Mouse (Mus musculus): ENCODE data around the gene Clic4. TPM values are rescaled to one million over a fixed set of nuclear protein-coding genes. Genes with fewer than 3 reads are reported as not detected.

Gene Clic4
- total and polyA plus RNA-seq, 3 experiments: 148 to 249 (median 248) TPM

- H3K36me3 ChIP-seq (ENCODE audit: control insufficient read depth, insufficient read depth, low read length): no peaks in the 10 kb centered on the region
- peaks cover 7% of the 10 kb centered on the region for H3K27me3 ChIP-seq (ENCODE audit: control insufficient read depth, insufficient read depth, low read length)
- H3K4me3 ChIP-seq: no peak overlapping the region
- 0 out of 2 replicates have a peak overlapping the region, but pooled peaks have one; percentile 19 for H3K9ac ChIP-seq (ENCODE audit: low read depth, low read length)
- WGBS: 18% methylated on average over 38 of the region's 38 CpGs
- H3K4me1 ChIP-seq (ENCODE audit: control insufficient read depth, insufficient read depth, low read length): no peaks in the 10 kb centered on the region
- H3K27ac ChIP-seq: no peak overlapping the region
- no peak for DNase-seq
- intact Hi-C loops (cut with DNase I): no loop called here
- no peaks in the 10 kb centered on the region for H3K79me2 ChIP-seq (replicated peaks; ENCODE audit: control insufficient read depth, insufficient read depth, low read length)
- TF ChIP-seq EP300 (IDR thresholded peaks at IDR 0.05; ENCODE audit: insufficient read depth, low read depth, low read length): no peak
- no peak for TF ChIP-seq CTCF (IDR thresholded peaks at IDR 0.05)
- no peak for TF ChIP-seq POLR2A (IDR thresholded peaks at IDR 0.05; ENCODE audit: insufficient read depth, low read depth, low read length)
These were observed 97.1 kb downstream of the Clic4 start for GRCm38 (mm10) chr4:135175406-135176120.

GRCm38 (mm10) chr4:135171304-135171875 is 101.2 kb downstream of the Clic4 start:
- Histone ChIP-seq H3K27me3 (ENCODE audit: control insufficient read depth, insufficient read depth, low read length) (peaks cover 10% of the 10 kb centered on the region), H3K9ac (ENCODE audit: low read depth, low read length) (no peak overlapping the region), H3K36me3 (ENCODE audit: control insufficient read depth, insufficient read depth, low read length) (no peaks in the 10 kb centered on the region), H3K4me3 (no peak overlapping the region), H3K79me2 (replicated peaks; ENCODE audit: control insufficient read depth, insufficient read depth, low read length) (no peaks in the 10 kb centered on the region), H3K27ac (no peak overlapping the region), H3K4me1 (ENCODE audit: control insufficient read depth, insufficient read depth, low read length) (no peaks in the 10 kb centered on the region)
- TF ChIP-seq POLR2A (IDR thresholded peaks at IDR 0.05; ENCODE audit: insufficient read depth, low read depth, low read length) (no peak), CTCF (IDR thresholded peaks at IDR 0.05) (no peak), EP300 (IDR thresholded peaks at IDR 0.05; ENCODE audit: insufficient read depth, low read depth, low read length) (no peak)
- 76% methylated on average over 12 of the region's 12 CpGs for WGBS
- intact Hi-C loops (cut with DNase I): no loop called here
- DNase-seq: no peak

GRCm38 (mm10) chr4:135169501-135169900 is 103.1 kb downstream of the Clic4 start:
- no peaks in the 10 kb centered on the region for H3K4me1 ChIP-seq (ENCODE audit: control insufficient read depth, insufficient read depth, low read length)
- no peak overlapping the region for H3K9ac ChIP-seq (ENCODE audit: low read depth, low read length)
- 59% methylated on average over 4 of the region's 4 CpGs for WGBS
- peaks cover 3% of the 10 kb centered on the region; the same call in 1 of the 2 replicates for H3K27me3 ChIP-seq (ENCODE audit: control insufficient read depth, insufficient read depth, low read length)
- no peak for DNase-seq
- intact Hi-C loops (cut with DNase I): no loop called here
- TF ChIP-seq EP300 (IDR thresholded peaks at IDR 0.05; ENCODE audit: insufficient read depth, low read depth, low read length): no peak
- no peak for TF ChIP-seq POLR2A (IDR thresholded peaks at IDR 0.05; ENCODE audit: insufficient read depth, low read depth, low read length)
- TF ChIP-seq CTCF (IDR thresholded peaks at IDR 0.05): no peak
- H3K27ac ChIP-seq: no peak overlapping the region
- no peak overlapping the region for H3K4me3 ChIP-seq
- H3K36me3 ChIP-seq (ENCODE audit: control insufficient read depth, insufficient read depth, low read length): no peaks in the 10 kb centered on the region
- no peaks in the 10 kb centered on the region for H3K79me2 ChIP-seq (replicated peaks; ENCODE audit: control insufficient read depth, insufficient read depth, low read length)

GRCm38 (mm10) chr4:135169096-135169495 is 103.5 kb downstream of the Clic4 start:
- Histone ChIP-seq H3K27me3 (ENCODE audit: control insufficient read depth, insufficient read depth, low read length) (peaks cover 3% of the 10 kb centered on the region; the same call in 1 of the 2 replicates), H3K9ac (ENCODE audit: low read depth, low read length) (no peak overlapping the region), H3K27ac (no peak overlapping the region), H3K4me1 (ENCODE audit: control insufficient read depth, insufficient read depth, low read length) (no peaks in the 10 kb centered on the region), H3K36me3 (ENCODE audit: control insufficient read depth, insufficient read depth, low read length) (no peaks in the 10 kb centered on the region), H3K4me3 (no peak overlapping the region), H3K79me2 (replicated peaks; ENCODE audit: control insufficient read depth, insufficient read depth, low read length) (no peaks in the 10 kb centered on the region)
- intact Hi-C loops (cut with DNase I): no loop called here
- no peak for DNase-seq
- 72% methylated on average over 10 of the region's 10 CpGs for WGBS
- TF ChIP-seq EP300 (IDR thresholded peaks at IDR 0.05; ENCODE audit: insufficient read depth, low read depth, low read length) (no peak), CTCF (IDR thresholded peaks at IDR 0.05) (no peak), POLR2A (IDR thresholded peaks at IDR 0.05; ENCODE audit: insufficient read depth, low read depth, low read length) (no peak)

GRCm38 (mm10) chr4:135167816-135168527 is 104.6 kb downstream of the Clic4 start:
- 67% methylated on average over 7 of the region's 7 CpGs for WGBS
- TF ChIP-seq CTCF (IDR thresholded peaks at IDR 0.05) (no peak), POLR2A (IDR thresholded peaks at IDR 0.05; ENCODE audit: insufficient read depth, low read depth, low read length) (no peak), EP300 (IDR thresholded peaks at IDR 0.05; ENCODE audit: insufficient read depth, low read depth, low read length) (no peak)
- Histone ChIP-seq H3K27ac (no peak overlapping the region), H3K27me3 (ENCODE audit: control insufficient read depth, insufficient read depth, low read length) (peaks cover 3% of the 10 kb centered on the region; the same call in 1 of the 2 replicates), H3K4me3 (no peak overlapping the region), H3K36me3 (ENCODE audit: control insufficient read depth, insufficient read depth, low read length) (no peaks in the 10 kb centered on the region), H3K9ac (ENCODE audit: low read depth, low read length) (no peak overlapping the region), H3K79me2 (replicated peaks; ENCODE audit: control insufficient read depth, insufficient read depth, low read length) (no peaks in the 10 kb centered on the region), H3K4me1 (ENCODE audit: control insufficient read depth, insufficient read depth, low read length) (no peaks in the 10 kb centered on the region)
- intact Hi-C loops (cut with DNase I): no loop called here
- no peak for DNase-seq
